Mouse (Mus musculus) liver, embryonic 12.5 days (tissue): ENCODE data around the gene Pkd1l3. TPM values are rescaled to one million over a fixed set of nuclear protein-coding genes. Genes with fewer than 3 reads are reported as not detected.

ENCODE experiments used
- ATAC-seq: fragments of 200-750 bp; cut with Nextera tagmentation; 2 replicates; pipeline ENCODE4 v1.8.0; 2017; ENCODE audit warnings: moderate number of reproducible peaks, mild to moderate bottlenecking, moderate library complexity
- H3K27ac ChIP-seq: fragments of 300-500 bp; sonication (generic); 2 replicates; pipeline ENCODE4 v1.5.1; 2016; ENCODE audit warnings: mild to moderate bottlenecking
- H3K27me3 ChIP-seq: fragments of 300-500 bp; sonication (generic); replicated peaks from 2 replicates; pipeline ENCODE4 v1.6.1; 2016; ENCODE audit warnings: mild to moderate bottlenecking, moderate library complexity
- H3K36me3 ChIP-seq: fragments of 300-500 bp; sonication (generic); 2 replicates; pipeline ENCODE4 v1.6.1; 2016; ENCODE audit warnings: mild to moderate bottlenecking, moderate library complexity
- H3K4me1 ChIP-seq: fragments of 300-500 bp; sonication (generic); 2 replicates; pipeline ENCODE4 v1.6.1; 2016
- H3K4me2 ChIP-seq: fragments of 300-500 bp; sonication (generic); 2 replicates; pipeline ENCODE4 v1.6.1; 2016; ENCODE audit warnings: mild to moderate bottlenecking, moderate library complexity
- H3K4me3 ChIP-seq: fragments of 300-500 bp; sonication (generic); 2 replicates; pipeline ENCODE4 v1.5.1; 2016; ENCODE audit warnings: mild to moderate bottlenecking, moderate library complexity
- H3K9ac ChIP-seq: fragments of 300-500 bp; sonication (generic); 2 replicates; pipeline ENCODE4 v1.6.1; 2016; ENCODE audit warnings: mild to moderate bottlenecking, moderate library complexity
- H3K9me3 ChIP-seq: fragments of 300-500 bp; sonication (generic); replicated peaks from 2 replicates; pipeline ENCODE4 v1.6.1; 2016; ENCODE audit warnings: mild to moderate bottlenecking, moderate library complexity
- WGBS: fragments of 180-500 bp; shearing (Covaris S2); methylation state at CpG from one replicate; pipeline ENCODE4 v1.1.7; 2016; ENCODE audit not compliant: insufficient replicate concordance; 5-methylcytosine and 5-hydroxymethylcytosine counted together
- polyA plus RNA-seq: library from polyadenylated mRNA; unstranded; fragments of >200 nt; fragmentation: Nextera tagmentation; extraction: Ambion mirVana; gene quantifications from 2 replicates; pipeline ENCODE4 v1.2.1, GENCODE M21; 2016

The Pkd1l3 gene
- polyA plus RNA-seq, 1 experiment from 2014 or later, result 0.97 TPM

- no peaks in the 10 kb centered on the region for H3K36me3 ChIP-seq
- no peak overlapping the region for H3K9ac ChIP-seq
- H3K27me3 ChIP-seq, result no peaks in the 10 kb centered on the region
- H3K4me1 ChIP-seq, result no peaks in the 10 kb centered on the region
- H3K27ac ChIP-seq, result no peak overlapping the region
- no peak overlapping the region for H3K4me3 ChIP-seq
- H3K4me2 ChIP-seq, result no peak overlapping the region
- ATAC-seq, result no peak
- no peaks in the 10 kb centered on the region for H3K9me3 ChIP-seq
- 72% methylated on average over 5 of the region's 5 CpGs for WGBS
Observed at GRCm38 (mm10) chr8:109638851-109639250, 24.5 kb downstream of the Pkd1l3 start.

GRCm38 (mm10) chr8:109640410-109640809 lies 26.1 kb downstream of the Pkd1l3 start:
- WGBS, result 51% methylated on average over 7 of the region's 7 CpGs

GRCm38 (mm10) chr8:109641236-109641635 lies 26.9 kb downstream of the Pkd1l3 start:
- WGBS, result 70% methylated on average over 5 of the region's 5 CpGs
- ATAC-seq, result no peak
- Histone ChIP-seq H3K4me3 (no peak overlapping the region), H3K4me2 (no peak overlapping the region), H3K36me3 (no peaks in the 10 kb centered on the region), H3K27ac (no peak overlapping the region), H3K4me1 (no peaks in the 10 kb centered on the region), H3K9me3 (no peaks in the 10 kb centered on the region), H3K27me3 (no peaks in the 10 kb centered on the region), H3K9ac (no peak overlapping the region)

More at GRCm38 (mm10) chr8:109640410-109640809, 26.1 kb downstream of the Pkd1l3 start:
- H3K36me3 ChIP-seq, result no peaks in the 10 kb centered on the region
- no peak overlapping the region for H3K27ac ChIP-seq
- H3K4me2 ChIP-seq, result no peak overlapping the region
- H3K4me1 ChIP-seq, result no peaks in the 10 kb centered on the region
- H3K9me3 ChIP-seq, result no peaks in the 10 kb centered on the region
- H3K4me3 ChIP-seq, result no peak overlapping the region
- no peak for ATAC-seq
- H3K9ac ChIP-seq, result no peak overlapping the region
- H3K27me3 ChIP-seq, result no peaks in the 10 kb centered on the region

- Histone ChIP-seq H3K4me2 (no peak overlapping the region), H3K9me3 (no peaks in the 10 kb centered on the region), H3K4me1 (no peaks in the 10 kb centered on the region), H3K36me3 (no peaks in the 10 kb centered on the region), H3K9ac (no peak overlapping the region), H3K4me3 (no peak overlapping the region), H3K27me3 (no peaks in the 10 kb centered on the region), H3K27ac (no peak overlapping the region)
- ATAC-seq, result no peak
- whole genome bisulfite sequencing, result 75% methylated on average over 11 of the region's 11 CpGs
Observed at GRCm38 (mm10) chr8:109647331-109647730, 33.0 kb downstream of the Pkd1l3 start.

- Histone ChIP-seq H3K4me2 (no peak overlapping the region), H3K4me1 (no peaks in the 10 kb centered on the region), H3K9ac (no peak overlapping the region), H3K36me3 (no peaks in the 10 kb centered on the region), H3K27ac (no peak overlapping the region), H3K9me3 (no peaks in the 10 kb centered on the region), H3K4me3 (no peak overlapping the region), H3K27me3 (no peaks in the 10 kb centered on the region)
- WGBS, result 73% methylated on average over 7 of the region's 7 CpGs
- no peak for ATAC-seq
Observed at GRCm38 (mm10) chr8:109648469-109648868, 34.2 kb downstream of the Pkd1l3 start.

GRCm38 (mm10) chr8:109650801-109651200 lies 36.5 kb downstream of the Pkd1l3 start:
- H3K9me3 ChIP-seq, result no peaks in the 10 kb centered on the region
- no peaks in the 10 kb centered on the region for H3K27me3 ChIP-seq
- H3K36me3 ChIP-seq, result no peaks in the 10 kb centered on the region
- no peak overlapping the region for H3K4me2 ChIP-seq
- ATAC-seq, result no peak
- no peaks in the 10 kb centered on the region for H3K4me1 ChIP-seq
- 74% methylated on average over 10 of the region's 10 CpGs for WGBS
- no peak overlapping the region for H3K9ac ChIP-seq
- H3K27ac ChIP-seq, result no peak overlapping the region
- H3K4me3 ChIP-seq, result no peak overlapping the region

GRCm38 (mm10) chr8:109656860-109657259 lies 42.5 kb downstream of the Pkd1l3 start:
- ATAC-seq, result no peak
- H3K9ac ChIP-seq, result no peak overlapping the region

GRCm38 (mm10) chr8:109662328-109662727 lies 48.0 kb downstream of the Pkd1l3 start:
- Histone ChIP-seq H3K27me3 (no peaks in the 10 kb centered on the region), H3K4me2 (no peak overlapping the region), H3K9me3 (no peaks in the 10 kb centered on the region), H3K27ac (no peak overlapping the region), H3K4me1 (no peaks in the 10 kb centered on the region), H3K9ac (no peak overlapping the region), H3K4me3 (no peak overlapping the region), H3K36me3 (peaks cover 7% of the 10 kb centered on the region; the same call in 1 of the 2 replicates)
- 68% methylated on average over 3 of the region's 3 CpGs for WGBS
- no peak for ATAC-seq

More at GRCm38 (mm10) chr8:109656860-109657259, 42.5 kb downstream of the Pkd1l3 start:
- Histone ChIP-seq H3K4me2 (no peak overlapping the region), H3K9me3 (no peaks in the 10 kb centered on the region), H3K36me3 (no peaks in the 10 kb centered on the region), H3K27ac (no peak overlapping the region), H3K4me3 (no peak overlapping the region), H3K4me1 (no peaks in the 10 kb centered on the region), H3K27me3 (no peaks in the 10 kb centered on the region)
- WGBS, result 73% methylated on average over 3 of the region's 3 CpGs

GRCm38 (mm10) chr8:109666616-109667015 lies 52.3 kb downstream of the Pkd1l3 start:
- Histone ChIP-seq H3K9ac (no peak overlapping the region), H3K27ac (no peak overlapping the region), H3K4me1 (no peaks in the 10 kb centered on the region), H3K4me2 (no peak overlapping the region), H3K27me3 (no peaks in the 10 kb centered on the region), H3K36me3 (peaks cover 47% of the 10 kb centered on the region), H3K9me3 (no peaks in the 10 kb centered on the region), H3K4me3 (no peak overlapping the region)
- 69% methylated on average over 5 of the region's 5 CpGs for WGBS
- ATAC-seq, result no peak

GRCm38 (mm10) chr8:109672656-109673055 lies 58.3 kb downstream of the Pkd1l3 start:
- H3K27me3 ChIP-seq, result no peaks in the 10 kb centered on the region
- WGBS, result 90% methylated on average over 5 of the region's 5 CpGs
- no peak overlapping the region for H3K4me2 ChIP-seq
- no peaks in the 10 kb centered on the region for H3K9me3 ChIP-seq
- peaks cover 97% of the 10 kb centered on the region for H3K36me3 ChIP-seq
- H3K4me3 ChIP-seq, result no peak overlapping the region
- no peak overlapping the region for H3K9ac ChIP-seq
- no peak overlapping the region for H3K27ac ChIP-seq
- H3K4me1 ChIP-seq, result no peaks in the 10 kb centered on the region
- ATAC-seq, result no peak

- 86% methylated on average over 2 of the region's 2 CpGs for WGBS
- ATAC-seq, result no peak
Observed at GRCm38 (mm10) chr8:109673596-109673995, 59.3 kb downstream of the Pkd1l3 start.

GRCm38 (mm10) chr8:109675896-109676643 lies 61.8 kb downstream of the Pkd1l3 start:
- H3K9me3 ChIP-seq, result no peaks in the 10 kb centered on the region
- no peak overlapping the region for H3K4me3 ChIP-seq
- H3K36me3 ChIP-seq, result peaks cover 98% of the 10 kb centered on the region
- no peak overlapping the region for H3K4me2 ChIP-seq
- H3K4me1 ChIP-seq, result no peaks in the 10 kb centered on the region
- no peak for ATAC-seq
- H3K9ac ChIP-seq, result no peak overlapping the region
- H3K27ac ChIP-seq, result no peak overlapping the region
- WGBS, result 93% methylated on average over 9 of the region's 9 CpGs
- H3K27me3 ChIP-seq, result no peaks in the 10 kb centered on the region

More at GRCm38 (mm10) chr8:109673596-109673995, 59.3 kb downstream of the Pkd1l3 start:
- H3K36me3 ChIP-seq, result peaks cover 100% of the 10 kb centered on the region
- H3K4me3 ChIP-seq, result no peak overlapping the region
- H3K9ac ChIP-seq, result no peak overlapping the region
- H3K4me2 ChIP-seq, result no peak overlapping the region
- no peaks in the 10 kb centered on the region for H3K4me1 ChIP-seq
- no peak overlapping the region for H3K27ac ChIP-seq
- H3K9me3 ChIP-seq, result no peaks in the 10 kb centered on the region
- no peaks in the 10 kb centered on the region for H3K27me3 ChIP-seq
